Mouse (Mus musculus): Measurements from ENCODE around the gene Olfr1163. TPM values are rescaled to one million over a fixed set of nuclear protein-coding genes. Genes with fewer than 3 reads are reported as not detected.

Olfr1163 gene
- polyA plus RNA-seq (2012; ENCODE audit: low replicate concordance): not detected in 2 replicates

GRCm38 (mm10) chr2:88071730-88072129 lies at the start of gene Olfr1163:
Gene Olfr1163 (minus strand): TSS chr2:88071830.

GRCm38 (mm10) chr2:88093866-88094265 lies 22.2 kb upstream of the Olfr1163 start, which contains the start of gene Olfr1164:
Gene Olfr1164 (minus strand): TSS chr2:88093966.

GRCm38 (mm10) chr2:88051029-88051428 lies 20.6 kb downstream of the Olfr1163 start, which contains the start of gene Olfr1162:
Gene Olfr1162 (minus strand): TSS chr2:88051129.

GRCm38 (mm10) chr2:88037599-88037998 lies 34.0 kb downstream of the Olfr1163 start, which contains the start of gene Olfr73:
Gene Olfr73 (minus strand): TSS chr2:88037699.

GRCm38 (mm10) chr2:88022474-88022873 lies 49.2 kb downstream of the Olfr1163 start, which contains the start of gene Olfr1161:
Gene Olfr1161 (plus strand): TSS chr2:88022774.

Other genes with a start within 250 kb of the Olfr1163 start
- gene Olfr1148, start 241.3 kb downstream of the Olfr1163 start, polyA plus RNA-seq (2012; ENCODE audit: low replicate concordance): not detected in 2 replicates
- not detected in 2 replicates for gene Olfr1150-ps1, start 227.8 kb downstream of the Olfr1163 start, polyA plus RNA-seq (2012; ENCODE audit: low replicate concordance)
- not detected in 2 replicates for gene Olfr1151, start 216.0 kb downstream of the Olfr1163 start, polyA plus RNA-seq (2012; ENCODE audit: low replicate concordance)
- gene Olfr1152, start 205.3 kb downstream of the Olfr1163 start, polyA plus RNA-seq (2012; ENCODE audit: low replicate concordance): not detected in 2 replicates
- gene Olfr1153, start 176.9 kb downstream of the Olfr1163 start, polyA plus RNA-seq (2012; ENCODE audit: low replicate concordance): 0.12 TPM in 1 of 2 replicates, not detected in the other
- not detected in 2 replicates for gene Olfr1154, start 166.7 kb downstream of the Olfr1163 start, polyA plus RNA-seq (2012; ENCODE audit: low replicate concordance)
- not detected in 2 replicates for gene Olfr1155, start 126.7 kb downstream of the Olfr1163 start, polyA plus RNA-seq (2012; ENCODE audit: low replicate concordance)
- gene Olfr1156, start 118.7 kb downstream of the Olfr1163 start, polyA plus RNA-seq (2012; ENCODE audit: low replicate concordance): not detected in 2 replicates
- not detected in 2 replicates for gene Olfr1157, start 103.5 kb downstream of the Olfr1163 start, polyA plus RNA-seq (2012; ENCODE audit: low replicate concordance)
- not detected in 2 replicates for gene Olfr74, start 97.2 kb downstream of the Olfr1163 start, polyA plus RNA-seq (2012; ENCODE audit: low replicate concordance)
- not detected in 2 replicates for gene Olfr1158, start 81.7 kb downstream of the Olfr1163 start, polyA plus RNA-seq (2012; ENCODE audit: low replicate concordance)
- not detected in 2 replicates for gene Olfr1160, start 63.6 kb downstream of the Olfr1163 start, polyA plus RNA-seq (2012; ENCODE audit: low replicate concordance)
- not detected in 2 replicates for gene Olfr1161, start 49.1 kb downstream of the Olfr1163 start, polyA plus RNA-seq (2012; ENCODE audit: low replicate concordance)
- gene Olfr73, start 34.1 kb downstream of the Olfr1163 start, polyA plus RNA-seq (2012; ENCODE audit: low replicate concordance): not detected in 2 replicates
- gene Olfr1162, start 20.7 kb downstream of the Olfr1163 start, polyA plus RNA-seq (2012; ENCODE audit: low replicate concordance): not detected in 2 replicates
- not detected in 2 replicates for gene Olfr1164, start 22.1 kb upstream of the Olfr1163 start, polyA plus RNA-seq (2012; ENCODE audit: low replicate concordance)
- gene Olfr1166, start 56.4 kb upstream of the Olfr1163 start, polyA plus RNA-seq (2012; ENCODE audit: low replicate concordance): not detected in 2 replicates
- not detected in 2 replicates for gene Olfr1167, start 83.4 kb upstream of the Olfr1163 start, polyA plus RNA-seq (2012; ENCODE audit: low replicate concordance)
- not detected in 2 replicates for gene Olfr1168, start 110.0 kb upstream of the Olfr1163 start, polyA plus RNA-seq (2012; ENCODE audit: low replicate concordance)
- gene Olfr1170, start 156.5 kb upstream of the Olfr1163 start, polyA plus RNA-seq (2012; ENCODE audit: low replicate concordance): not detected in 2 replicates
- gene Olfr1173, start 208.0 kb upstream of the Olfr1163 start, polyA plus RNA-seq (2012; ENCODE audit: low replicate concordance): not detected in 2 replicates
- gene Olfr1174-ps, start 243.3 kb upstream of the Olfr1163 start, polyA plus RNA-seq (2012; ENCODE audit: low replicate concordance): not detected in 2 replicates